Mouse (Mus musculus): ENCODE measurements around the gene Fbxl21. TPM values are rescaled to one million over a fixed set of nuclear protein-coding genes. Genes with fewer than 3 reads are reported as not detected.
A peak's percentile ranks its signal among the peaks of the same experiment; 100 is the strongest.

Fbxl21 gene
- polyA plus RNA-seq, 1 experiment from 2014 or later: 2.7 TPM

DNA sequence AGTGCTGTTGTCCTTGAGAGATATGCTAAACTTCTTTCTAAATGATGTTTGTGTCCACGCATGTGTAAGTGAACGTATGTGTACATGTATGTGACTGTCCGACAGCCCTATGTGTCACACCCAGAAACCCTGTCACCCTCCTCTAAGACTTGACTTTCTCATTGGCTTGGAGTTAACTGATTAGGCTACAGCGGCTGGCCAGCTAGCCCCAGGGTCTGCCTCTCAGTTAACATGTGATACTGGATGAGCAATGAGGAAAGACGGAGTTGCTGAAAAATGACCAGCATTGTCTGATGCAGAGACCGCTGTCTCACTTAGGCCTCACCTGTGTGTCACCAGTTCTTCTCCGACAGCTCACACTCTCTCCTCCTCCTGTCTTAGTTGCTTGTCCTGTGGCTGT, 5.6 kb downstream of the Fbxl21 start:
- H3K36me3 ChIP-seq (ENCODE audit: insufficient read depth, low read length): no peaks in the 10 kb centered on the region
- DNase-seq (ENCODE audit: low spot score) (no peak), ATAC-seq (replicated peaks; ENCODE audit: low FRiP score, low read depth) (no peak)
- H3K27ac ChIP-seq: no peak overlapping the region
- no peak overlapping the region for H3K4me2 ChIP-seq (ENCODE audit: low read length)
- no peaks in the 10 kb centered on the region for H3K4me1 ChIP-seq (replicated peaks; ENCODE audit: insufficient read depth, low read length)
- WGBS: 95% methylated on average over 7 of the region's 7 CpGs
- TF ChIP-seq CTCF (IDR thresholded peaks at IDR 0.05; ENCODE audit: low read depth): no peak
- H3K9me3 ChIP-seq (replicated peaks; ENCODE audit: low read length): no peaks in the 10 kb centered on the region
- no peak overlapping the region for H3K4me3 ChIP-seq (replicated peaks; ENCODE audit: low read depth, low read length)
- H3K9ac ChIP-seq (ENCODE audit: low read depth, low read length): no peak overlapping the region
- H3K27me3 ChIP-seq (ENCODE audit: insufficient read depth, low read length): no peaks in the 10 kb centered on the region

DNA sequence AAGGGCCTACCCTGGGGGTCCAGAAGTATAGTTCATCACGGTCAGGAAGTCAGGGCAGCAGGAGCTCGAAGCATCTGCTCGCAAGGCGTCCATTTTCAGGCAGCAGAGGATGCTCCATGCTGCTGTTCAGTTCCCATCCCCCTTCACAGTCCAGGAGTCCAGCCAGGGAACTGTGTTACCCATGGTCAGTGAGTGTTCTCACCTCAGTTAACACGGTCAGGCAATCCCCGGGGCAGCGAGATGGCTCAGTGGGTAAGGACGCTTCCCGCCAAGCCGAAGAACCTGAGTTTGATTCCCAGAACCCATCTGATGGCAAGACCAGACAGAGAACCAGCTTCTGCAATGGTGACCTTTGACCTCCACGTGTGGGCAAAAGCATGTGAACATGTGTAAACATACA, 6.0 kb downstream of the Fbxl21 start:
- WGBS: 83% methylated on average over 11 of the region's 11 CpGs
- ATAC-seq (replicated peaks; ENCODE audit: low FRiP score, low read depth): no peak
- no peak for TF ChIP-seq CTCF (IDR thresholded peaks at IDR 0.05; ENCODE audit: low read depth)
- no peaks in the 10 kb centered on the region for H3K9me3 ChIP-seq (replicated peaks; ENCODE audit: low read length)
- no peaks in the 10 kb centered on the region for H3K27me3 ChIP-seq (ENCODE audit: insufficient read depth, low read length)
- no peak overlapping the region for H3K4me3 ChIP-seq (replicated peaks; ENCODE audit: low read depth, low read length)
- H3K4me1 ChIP-seq (replicated peaks; ENCODE audit: insufficient read depth, low read length): no peaks in the 10 kb centered on the region
- H3K36me3 ChIP-seq (ENCODE audit: insufficient read depth, low read length): no peaks in the 10 kb centered on the region
- H3K27ac ChIP-seq: no peak overlapping the region
- no peak overlapping the region for H3K4me2 ChIP-seq (ENCODE audit: low read length)
- H3K9ac ChIP-seq (ENCODE audit: low read depth, low read length): no peak overlapping the region
- DNase-seq (ENCODE audit: low spot score): no peak

DNA sequence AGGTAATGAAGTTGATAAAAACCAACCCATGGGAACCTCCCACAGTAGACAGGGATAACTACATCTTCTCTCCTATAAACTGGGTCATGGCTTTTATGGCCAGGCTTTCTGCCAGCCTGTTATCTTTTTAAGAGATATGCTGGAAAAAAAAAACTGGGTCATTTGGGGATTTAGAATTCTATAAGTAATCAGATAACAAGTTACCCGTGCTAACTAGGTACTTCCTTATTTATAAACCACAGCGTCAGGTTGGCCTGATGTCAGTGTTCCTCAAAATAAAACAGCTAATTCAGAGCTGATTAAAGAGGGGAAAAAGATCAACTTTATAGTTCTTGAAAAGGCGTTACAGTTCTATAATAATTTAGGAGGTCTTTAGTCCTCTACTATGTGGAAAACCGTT, 6.8 kb downstream of the Fbxl21 start:
- no peak for TF ChIP-seq CTCF (IDR thresholded peaks at IDR 0.05; ENCODE audit: low read depth)
- Histone ChIP-seq H3K4me2 (ENCODE audit: low read length) (no peak overlapping the region), H3K9me3 (replicated peaks; ENCODE audit: low read length) (no peaks in the 10 kb centered on the region), H3K4me3 (replicated peaks; ENCODE audit: low read depth, low read length) (no peak overlapping the region), H3K27me3 (ENCODE audit: insufficient read depth, low read length) (no peaks in the 10 kb centered on the region), H3K36me3 (ENCODE audit: insufficient read depth, low read length) (no peaks in the 10 kb centered on the region), H3K4me1 (replicated peaks; ENCODE audit: insufficient read depth, low read length) (no peaks in the 10 kb centered on the region), H3K27ac (no peak overlapping the region), H3K9ac (ENCODE audit: low read depth, low read length) (no peak overlapping the region)
- 80% methylated on average over 4 of the region's 4 CpGs for WGBS
- DNase-seq (ENCODE audit: low spot score): no peak
- ATAC-seq (replicated peaks; ENCODE audit: low FRiP score, low read depth): no peak

DNA sequence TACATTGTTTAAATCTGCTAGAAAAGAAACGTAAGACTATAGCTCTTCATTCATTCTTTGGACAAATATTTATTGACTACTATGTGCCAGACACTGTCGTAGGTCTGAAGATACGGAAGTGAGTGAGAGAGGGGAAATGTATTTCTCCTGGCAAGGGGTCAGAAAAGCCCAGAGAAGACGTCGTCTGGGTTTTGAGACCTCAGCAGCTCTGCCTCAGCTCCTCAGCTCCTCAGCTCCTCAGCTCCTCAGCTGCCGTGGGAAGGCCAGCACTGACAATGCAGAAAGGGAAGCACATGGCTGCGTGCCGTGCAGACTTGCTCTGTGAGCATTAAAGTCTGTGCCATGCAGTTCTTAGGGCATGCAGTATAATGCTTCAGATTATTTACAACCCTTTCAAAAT, 7.4 kb downstream of the Fbxl21 start:
- no peak overlapping the region for H3K4me3 ChIP-seq (replicated peaks; ENCODE audit: low read depth, low read length)
- no peaks in the 10 kb centered on the region for H3K27me3 ChIP-seq (ENCODE audit: insufficient read depth, low read length)
- ATAC-seq (replicated peaks; ENCODE audit: low FRiP score, low read depth) (no peak), DNase-seq (ENCODE audit: low spot score) (no peak)
- no peak overlapping the region for H3K9ac ChIP-seq (ENCODE audit: low read depth, low read length)
- no peaks in the 10 kb centered on the region for H3K36me3 ChIP-seq (ENCODE audit: insufficient read depth, low read length)
- no peak overlapping the region for H3K27ac ChIP-seq
- no peak for TF ChIP-seq CTCF (IDR thresholded peaks at IDR 0.05; ENCODE audit: low read depth)
- no peaks in the 10 kb centered on the region for H3K9me3 ChIP-seq (replicated peaks; ENCODE audit: low read length)
- H3K4me1 ChIP-seq (replicated peaks; ENCODE audit: insufficient read depth, low read length): no peaks in the 10 kb centered on the region
- no peak overlapping the region for H3K4me2 ChIP-seq (ENCODE audit: low read length)
- 52% methylated on average over 8 of the region's 8 CpGs for WGBS

DNA sequence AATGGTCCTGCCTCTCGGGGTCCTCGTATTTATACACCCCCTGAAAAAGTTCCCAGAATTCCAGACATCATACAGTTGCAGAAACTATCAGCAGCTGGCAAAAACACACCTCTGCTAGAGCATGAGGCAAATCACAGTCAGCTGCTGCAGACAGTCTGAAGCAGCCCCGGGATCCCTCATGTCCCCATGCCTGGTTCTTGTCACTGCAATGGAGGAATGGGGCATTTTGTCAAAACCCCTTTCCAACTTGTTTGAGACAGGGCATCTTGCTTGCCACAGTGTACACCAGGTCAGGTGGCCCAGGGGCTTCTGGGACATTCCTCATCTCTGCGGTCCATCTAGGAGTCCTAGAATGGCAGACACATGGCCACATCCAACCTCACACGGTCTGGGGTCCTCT, 12.7 kb downstream of the Fbxl21 start:
- Histone ChIP-seq H3K9ac (ENCODE audit: low read depth, low read length) (no peak overlapping the region), H3K9me3 (replicated peaks; ENCODE audit: low read length) (no peaks in the 10 kb centered on the region), H3K4me3 (replicated peaks; ENCODE audit: low read depth, low read length) (no peak overlapping the region), H3K36me3 (ENCODE audit: insufficient read depth, low read length) (no peaks in the 10 kb centered on the region), H3K27ac (no peak overlapping the region), H3K4me1 (replicated peaks; ENCODE audit: insufficient read depth, low read length) (no peaks in the 10 kb centered on the region), H3K4me2 (ENCODE audit: low read length) (no peak overlapping the region), H3K27me3 (ENCODE audit: insufficient read depth, low read length) (no peaks in the 10 kb centered on the region)
- DNase-seq (ENCODE audit: low spot score): no peak
- WGBS: 84% methylated on average over 5 of the region's 5 CpGs
- TF ChIP-seq CTCF (IDR thresholded peaks at IDR 0.05; ENCODE audit: low read depth): no peak
- ATAC-seq (replicated peaks; ENCODE audit: low FRiP score, low read depth): no peak

DNA sequence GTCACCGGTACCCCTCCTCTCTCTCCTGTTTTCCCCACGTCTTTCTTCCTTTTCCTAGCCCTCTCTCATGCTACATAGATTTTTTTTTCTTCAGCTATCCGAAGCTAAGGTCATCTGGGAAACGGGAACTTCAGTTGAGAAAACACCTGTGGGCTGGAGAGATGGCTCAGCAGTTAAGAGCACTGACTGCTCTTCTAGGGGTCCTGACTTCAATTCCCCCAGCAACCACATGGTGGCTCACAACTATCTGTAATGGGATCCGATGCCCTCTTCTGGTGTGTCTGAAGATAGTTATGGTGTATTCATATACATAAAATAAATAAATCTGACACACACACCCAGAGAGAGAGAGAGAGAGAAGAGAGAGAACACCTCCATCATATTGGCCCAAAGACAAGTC, 13.3 kb downstream of the Fbxl21 start:
- ATAC-seq (replicated peaks; ENCODE audit: low FRiP score, low read depth) (no peak), DNase-seq (ENCODE audit: low spot score) (no peak)
- H3K4me1 ChIP-seq (replicated peaks; ENCODE audit: insufficient read depth, low read length): no peaks in the 10 kb centered on the region
- H3K27me3 ChIP-seq (ENCODE audit: insufficient read depth, low read length): no peaks in the 10 kb centered on the region
- H3K9me3 ChIP-seq (replicated peaks; ENCODE audit: low read length): no peaks in the 10 kb centered on the region
- TF ChIP-seq CTCF (IDR thresholded peaks at IDR 0.05; ENCODE audit: low read depth): peak; percentile 39; the same call in 1 of the 2 replicates
- no peak overlapping the region for H3K4me3 ChIP-seq (replicated peaks; ENCODE audit: low read depth, low read length)
- H3K4me2 ChIP-seq (ENCODE audit: low read length): no peak overlapping the region
- 68% methylated on average over 5 of the region's 5 CpGs for WGBS
- H3K27ac ChIP-seq: no peak overlapping the region
- H3K36me3 ChIP-seq (ENCODE audit: insufficient read depth, low read length): no peaks in the 10 kb centered on the region
- H3K9ac ChIP-seq (ENCODE audit: low read depth, low read length): no peak overlapping the region

DNA sequence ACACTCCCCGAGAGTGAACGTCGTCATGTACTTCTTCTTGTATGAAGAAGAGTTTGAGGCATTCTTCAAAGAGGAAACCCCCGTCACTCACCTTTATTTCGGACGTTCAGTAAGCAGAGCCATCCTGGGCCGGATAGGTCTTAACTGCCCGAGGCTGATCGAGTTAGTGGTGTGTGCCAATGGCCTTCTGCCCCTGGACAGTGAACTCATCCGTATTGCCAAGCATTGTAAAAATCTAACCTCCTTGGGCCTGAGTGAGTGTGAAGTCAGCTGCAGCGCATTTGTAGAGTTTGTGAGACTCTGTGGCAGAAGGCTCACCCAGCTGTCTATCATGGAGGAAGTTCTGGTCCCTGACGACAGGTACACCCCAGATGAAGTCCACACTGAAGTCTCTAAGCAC, 14.8 kb downstream of the Fbxl21 start:
- H3K9me3 ChIP-seq (replicated peaks; ENCODE audit: low read length): no peaks in the 10 kb centered on the region
- H3K9ac ChIP-seq (ENCODE audit: low read depth, low read length): no peak overlapping the region
- no peaks in the 10 kb centered on the region for H3K27me3 ChIP-seq (ENCODE audit: insufficient read depth, low read length)
- H3K4me3 ChIP-seq (replicated peaks; ENCODE audit: low read depth, low read length): no peak overlapping the region
- TF ChIP-seq CTCF (IDR thresholded peaks at IDR 0.05; ENCODE audit: low read depth): no peak
- DNase-seq (ENCODE audit: low spot score): no peak
- H3K36me3 ChIP-seq (ENCODE audit: insufficient read depth, low read length): no peaks in the 10 kb centered on the region
- 71% methylated on average over 12 of the region's 12 CpGs for WGBS
- H3K4me2 ChIP-seq (ENCODE audit: low read length): no peak overlapping the region
- no peak for ATAC-seq (replicated peaks; ENCODE audit: low FRiP score, low read depth)
- no peak overlapping the region for H3K27ac ChIP-seq
- H3K4me1 ChIP-seq (replicated peaks; ENCODE audit: insufficient read depth, low read length): no peaks in the 10 kb centered on the region

Measured in kidney, postnatal 0 days (tissue).